Mouse (Mus musculus) neural tube, embryonic 10.5 days (tissue): ENCODE results near the gene Lyve1.

Experiments
- DNase-seq: peaks from one replicate; pipeline ENCODE4 v3.0.0-alpha.2; 2017; ENCODE audit warnings: low spot score; ENCODE audit errors: extremely low spot score

Lyve1 gene

DNA sequence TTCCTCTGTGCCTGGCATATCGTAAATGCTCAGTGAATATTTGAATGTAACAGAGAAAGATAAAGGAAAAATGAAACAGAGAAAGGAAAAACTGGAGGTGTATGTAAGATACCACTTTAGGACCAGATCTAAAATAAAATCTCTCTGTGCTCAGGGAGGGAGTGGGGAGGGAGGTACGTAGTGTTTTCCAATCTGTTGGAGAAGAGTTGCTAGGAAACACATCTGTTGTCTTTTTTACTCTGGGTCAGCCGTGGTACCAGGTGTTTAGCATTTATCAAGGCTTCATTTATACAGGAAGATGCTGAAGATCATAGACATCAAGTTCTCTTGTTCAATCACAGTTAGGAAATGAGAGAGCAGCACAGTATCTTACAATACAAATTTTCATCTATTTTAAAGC lies 8.5 kb downstream of the Lyve1 start:
- no peak for DNase-seq

DNA sequence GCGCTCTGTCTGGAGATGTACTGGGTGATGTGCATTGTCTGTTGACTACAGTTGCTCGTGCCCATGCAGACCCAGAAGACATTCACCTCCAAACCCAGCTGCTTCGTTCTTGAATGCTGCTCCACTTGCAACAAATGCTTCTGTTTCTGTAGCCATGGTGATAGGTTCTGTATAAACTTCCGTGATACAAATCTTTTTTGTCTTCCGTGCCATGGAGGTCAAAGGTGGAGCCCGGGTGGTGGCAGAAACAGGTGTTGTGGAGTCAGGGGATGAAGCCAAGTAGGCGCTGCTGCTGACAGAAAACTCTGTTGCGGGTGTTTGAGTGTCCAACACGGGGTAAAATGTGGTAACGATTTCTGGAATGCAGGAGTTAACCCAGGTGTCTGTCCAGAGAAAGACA lies 9.4 kb downstream of the Lyve1 start:
- no peak for DNase-seq

DNA sequence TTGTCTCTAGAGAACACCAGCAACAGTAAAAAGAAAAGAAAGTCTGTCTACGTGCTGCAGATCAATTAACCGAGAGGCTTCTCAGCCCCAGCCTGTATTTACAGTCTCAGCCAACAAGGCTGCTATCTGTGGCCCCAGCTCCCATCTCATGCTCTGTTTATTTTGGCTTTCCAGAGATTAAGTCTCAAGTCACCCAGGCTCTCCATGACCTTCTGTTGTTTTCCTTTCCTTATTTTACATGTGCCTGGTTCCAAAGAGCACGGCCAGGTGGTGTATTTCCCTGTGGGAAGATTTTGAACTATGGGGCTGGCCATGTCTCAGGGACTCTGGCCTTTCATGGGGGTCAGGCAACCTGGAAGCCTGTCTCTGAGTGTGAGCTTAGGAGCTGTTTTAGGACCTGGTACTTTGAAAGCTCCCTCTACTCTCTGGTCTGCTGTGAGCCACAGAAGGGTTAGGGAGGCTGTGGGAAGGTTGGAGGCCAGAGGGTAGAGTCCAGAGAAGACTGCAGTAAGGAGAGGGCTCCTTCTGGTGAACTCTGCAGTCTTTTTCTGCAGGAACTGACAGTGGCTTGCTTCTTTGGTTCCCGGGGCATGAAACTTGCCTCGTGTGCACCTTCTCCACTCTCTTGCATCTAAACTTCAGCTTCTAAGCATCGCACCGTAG lies 11.4 kb downstream of the Lyve1 start:
- DNase-seq, result no peak

DNA sequence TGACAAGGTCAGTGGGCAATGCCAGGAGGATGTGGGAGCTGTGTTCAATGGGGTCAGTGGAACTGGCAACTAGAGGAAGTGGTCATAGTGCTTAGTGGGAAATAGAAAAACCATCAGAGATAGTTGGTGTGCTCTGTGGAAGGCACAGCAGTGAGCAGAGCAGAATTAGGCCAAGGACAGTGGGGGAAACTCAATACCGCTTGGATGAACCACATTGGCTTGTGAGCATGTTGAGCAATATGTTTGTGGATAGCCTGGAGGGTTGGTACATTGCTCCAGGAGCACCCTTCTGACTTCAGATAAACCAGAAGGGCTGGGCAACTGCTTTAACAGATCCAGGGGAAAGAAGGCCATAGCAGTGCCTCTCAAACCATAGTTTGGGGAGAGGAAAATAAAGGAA lies 14.7 kb downstream of the Lyve1 start:
- no peak for DNase-seq

DNA sequence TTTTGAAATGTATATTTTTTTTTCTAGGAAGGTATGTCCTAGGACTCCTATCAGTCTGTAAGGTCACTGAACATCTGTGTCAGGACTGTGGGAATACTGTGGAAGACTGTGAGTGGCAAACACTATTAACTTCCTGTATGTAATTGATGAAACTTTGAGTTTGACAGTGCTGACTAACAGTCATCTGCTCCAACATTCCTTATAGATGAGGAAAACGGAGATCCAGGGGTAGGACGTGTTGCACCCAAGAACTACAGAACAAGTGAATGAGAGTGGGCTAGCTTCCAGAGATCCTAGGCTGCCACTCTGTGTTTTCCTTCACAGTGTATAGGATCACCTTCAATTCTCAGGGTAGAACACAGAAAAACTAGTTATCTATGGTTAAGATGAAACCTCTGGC lies 15.7 kb downstream of the Lyve1 start:
- no peak for DNase-seq

DNA sequence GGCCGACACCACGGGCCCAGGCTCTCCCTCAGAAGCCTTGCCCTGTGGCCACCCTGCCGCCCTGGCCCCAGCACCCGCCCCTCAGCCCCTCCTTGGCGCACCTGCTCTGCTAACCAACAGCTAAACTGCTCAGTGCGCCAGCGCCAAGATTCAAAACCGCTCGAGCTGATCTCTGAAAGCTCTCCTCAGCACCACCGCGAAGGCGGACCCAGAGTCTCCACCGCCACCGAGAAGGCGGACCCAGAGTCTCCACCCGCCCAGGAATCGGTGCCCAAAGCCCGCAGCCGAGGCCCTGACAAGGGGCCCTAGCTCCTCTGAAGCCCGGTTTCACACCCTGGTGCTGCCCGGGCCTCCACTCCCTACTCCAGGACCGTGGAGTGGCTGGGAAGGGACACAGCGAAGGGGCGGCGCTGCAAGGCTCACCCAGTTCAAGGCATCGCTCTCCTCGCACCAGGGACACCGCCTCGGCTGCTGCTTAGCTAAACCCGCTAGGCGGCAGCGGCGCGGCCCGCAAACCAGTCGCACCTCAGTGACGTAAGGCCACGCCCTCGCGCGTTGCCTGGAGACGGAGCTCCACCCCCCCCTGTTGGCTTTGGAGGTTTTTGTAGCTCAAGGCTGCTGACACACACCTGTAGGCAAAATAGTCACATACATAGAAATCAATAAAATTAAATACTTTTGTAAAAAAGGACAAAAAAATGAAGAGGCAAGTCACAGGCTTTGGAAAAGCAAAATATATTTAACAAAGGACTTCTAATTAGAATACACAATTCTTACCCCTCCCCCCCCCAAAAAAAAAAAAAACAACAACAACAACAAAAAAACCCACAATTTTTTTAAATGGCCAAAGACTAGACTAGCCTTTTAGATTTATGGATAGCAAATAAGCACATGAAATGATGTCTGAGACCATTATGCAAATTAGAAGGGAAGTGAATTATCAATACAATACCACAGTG lies 18.8 kb downstream of the Lyve1 start, which contains the start of gene Rnf141:
Gene Rnf141, minus strand, starts transcription at position 542 of the 959 bp plus-strand sequence.
- DNase-seq, result peak; percentile 96

DNA sequence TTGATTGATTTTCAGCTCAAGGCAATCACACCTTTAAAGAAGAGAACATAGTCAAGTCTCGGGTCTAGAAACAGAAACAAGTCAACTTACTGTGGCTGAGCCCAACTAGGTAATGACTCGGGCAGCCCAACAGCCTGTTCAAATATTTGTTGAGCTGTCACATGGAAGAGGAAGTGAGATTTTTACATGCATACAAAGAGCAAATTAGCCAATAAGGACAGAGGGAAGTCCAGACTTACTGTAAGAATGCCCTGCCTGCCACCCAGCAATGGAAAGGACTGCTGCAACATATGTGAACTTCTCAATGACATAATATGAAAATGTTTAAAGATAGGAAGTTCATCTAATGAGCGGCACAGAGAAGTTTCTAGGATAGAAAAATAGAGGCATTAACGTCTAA lies 22.7 kb downstream of the Lyve1 start:
- no peak for DNase-seq

DNA sequence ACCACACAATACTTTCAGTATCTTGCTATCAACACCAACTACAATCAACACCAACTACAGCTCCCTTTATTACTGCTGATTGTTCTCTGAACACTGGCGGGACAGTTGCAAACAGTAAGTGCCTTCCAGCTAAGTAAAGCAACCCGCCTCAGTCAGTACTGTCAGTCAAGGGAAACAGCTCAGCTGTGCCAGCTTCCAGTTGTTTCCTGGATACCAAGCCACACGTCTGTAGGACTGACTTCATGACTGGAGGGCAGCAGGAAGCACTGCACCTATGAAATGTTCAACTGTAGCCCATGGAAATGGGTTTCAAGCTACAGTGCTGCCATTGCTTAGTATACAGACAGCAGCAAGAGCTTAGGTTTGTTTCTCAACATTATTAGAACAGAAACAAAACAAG lies 28.5 kb downstream of the Lyve1 start:
- DNase-seq, result no peak

DNA sequence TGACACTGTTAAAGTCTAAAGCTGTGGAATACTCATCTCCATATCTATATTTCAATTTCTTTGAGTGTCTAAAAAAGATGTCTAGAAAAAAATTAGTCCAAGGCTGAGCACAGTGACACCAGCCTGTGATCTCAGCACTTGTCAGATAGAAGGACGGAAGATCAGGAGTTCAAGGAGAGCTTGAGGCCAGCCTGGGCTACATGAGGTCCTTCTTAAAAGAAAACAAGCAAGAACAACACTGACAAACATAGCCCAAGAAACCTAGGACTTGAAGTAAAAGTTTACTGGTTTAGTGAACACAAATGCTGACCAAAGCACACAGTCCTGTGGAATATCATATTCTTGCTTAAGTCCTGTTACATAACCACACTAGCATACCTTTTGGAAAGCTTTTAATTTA lies 29.0 kb downstream of the Lyve1 start:
- no peak for DNase-seq

DNA sequence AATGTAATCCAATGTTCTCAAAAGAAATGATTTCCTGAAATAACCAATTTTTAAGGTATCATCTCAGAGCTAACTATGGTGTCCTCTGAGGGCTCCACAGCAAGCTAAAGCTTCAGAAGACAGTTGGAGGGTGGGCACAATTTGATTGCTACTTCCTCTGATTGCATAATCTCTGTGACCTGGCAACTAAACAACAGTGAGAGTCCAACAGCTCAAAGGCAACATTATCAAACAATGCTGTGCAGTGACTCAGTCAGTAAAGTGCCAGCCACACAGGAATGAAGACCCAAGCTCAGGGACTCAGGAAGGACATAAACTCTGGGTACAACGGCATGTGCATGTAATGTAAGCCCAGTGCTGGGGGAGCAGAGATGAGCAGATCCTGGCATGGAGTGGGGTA lies 30.0 kb downstream of the Lyve1 start:
- DNase-seq, result no peak

DNA sequence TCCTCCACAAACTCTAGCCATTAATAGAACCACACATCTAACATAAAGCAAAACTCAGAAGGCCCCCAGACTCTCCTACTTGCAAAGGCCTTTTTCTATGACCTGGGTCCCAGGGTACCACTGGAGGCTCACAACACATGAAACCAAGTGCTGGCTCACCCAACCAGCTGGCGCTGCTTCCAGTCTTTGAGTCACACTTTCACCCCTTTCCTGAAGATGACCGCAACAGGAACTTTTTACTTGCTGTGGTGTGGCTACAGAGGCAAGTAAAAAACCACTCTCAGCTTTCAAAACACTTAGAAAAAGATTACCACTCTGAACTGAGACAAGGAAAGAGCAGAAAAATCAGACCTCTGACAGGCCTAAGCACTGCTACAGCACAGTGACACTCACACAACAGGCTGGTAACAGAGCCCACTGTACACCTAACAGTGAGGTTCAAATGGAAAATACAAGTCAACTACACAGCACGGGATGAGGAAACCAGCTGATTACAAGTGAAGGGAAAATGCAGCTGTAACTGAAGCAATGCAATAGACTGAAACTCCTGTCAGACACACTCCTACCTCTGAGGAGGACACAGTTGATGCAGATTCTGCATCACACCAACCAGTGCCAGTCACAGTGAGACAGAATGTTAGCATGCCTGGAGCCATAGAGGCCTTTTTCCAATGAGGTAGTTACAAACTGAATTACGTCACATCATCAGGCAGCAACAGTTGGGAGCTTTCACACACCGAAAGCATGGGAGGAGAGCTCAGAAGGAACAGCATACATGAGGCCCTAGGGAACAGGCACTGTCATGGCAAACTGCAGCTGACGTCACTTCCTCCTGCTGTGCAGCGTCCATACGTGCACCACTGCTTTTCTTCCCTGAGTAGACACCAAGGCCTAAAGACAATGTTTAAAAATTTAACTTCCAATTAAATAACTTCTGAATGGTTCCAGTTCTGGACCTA lies 38.8 kb downstream of the Lyve1 start:
- DNase-seq, result no peak

DNA sequence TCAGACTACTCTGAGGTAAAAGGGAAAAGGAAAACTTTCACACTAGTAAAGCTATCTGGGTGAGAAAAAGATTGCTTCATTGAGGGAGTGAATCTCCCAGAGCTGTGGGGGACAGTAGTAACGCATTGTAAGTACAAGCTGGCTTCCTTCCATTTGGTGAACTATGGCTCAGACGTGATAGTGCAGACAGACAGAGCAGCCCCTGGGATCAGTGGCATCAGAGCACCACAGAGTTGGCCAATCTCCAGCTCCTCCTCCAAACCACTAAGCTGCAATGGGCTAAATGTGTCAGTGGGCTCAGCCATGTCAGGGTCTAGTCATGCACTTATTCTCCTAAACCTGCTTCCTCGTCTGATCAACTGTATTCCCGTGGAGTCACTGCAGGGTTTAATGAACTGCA lies 39.4 kb downstream of the Lyve1 start:
- no peak for DNase-seq

DNA sequence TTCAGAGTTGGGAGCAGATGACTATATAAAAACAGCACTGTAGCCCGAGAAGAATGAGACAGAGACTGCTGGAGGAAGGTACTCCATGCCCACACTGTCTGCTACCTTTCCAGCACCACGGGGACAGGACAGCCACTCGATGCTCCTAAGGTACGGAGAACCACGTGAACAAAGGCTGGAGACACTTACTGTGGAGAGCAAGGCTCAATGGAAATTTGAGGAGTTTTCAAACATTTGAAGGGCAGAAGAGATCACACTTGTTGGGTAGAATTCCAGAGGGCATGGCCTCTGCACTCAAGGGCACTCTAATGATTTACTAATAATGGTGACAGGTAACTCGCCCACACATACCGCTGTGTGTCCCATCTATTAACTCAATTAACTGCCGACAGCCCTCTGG lies 40.0 kb downstream of the Lyve1 start:
- DNase-seq, result no peak

DNA sequence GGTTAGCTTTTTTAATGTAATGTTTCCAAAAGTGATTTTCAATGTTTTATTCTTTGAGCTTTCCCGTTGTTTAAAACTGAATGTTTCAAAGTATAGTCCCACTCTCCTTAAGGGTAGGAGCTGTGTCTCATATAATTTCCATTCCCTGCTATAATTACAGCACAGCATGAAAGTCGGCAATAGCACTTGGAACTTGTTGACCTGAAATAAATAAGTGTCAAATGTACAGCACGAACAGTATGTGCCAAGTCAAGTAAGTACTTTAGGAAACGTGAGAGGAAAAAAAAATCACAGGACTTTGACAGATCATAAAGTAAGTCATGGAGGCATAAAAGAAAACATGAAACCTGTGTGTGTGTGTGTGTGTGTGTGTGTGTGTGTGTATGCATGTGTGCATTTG lies 41.0 kb downstream of the Lyve1 start:
- DNase-seq, result no peak

DNA sequence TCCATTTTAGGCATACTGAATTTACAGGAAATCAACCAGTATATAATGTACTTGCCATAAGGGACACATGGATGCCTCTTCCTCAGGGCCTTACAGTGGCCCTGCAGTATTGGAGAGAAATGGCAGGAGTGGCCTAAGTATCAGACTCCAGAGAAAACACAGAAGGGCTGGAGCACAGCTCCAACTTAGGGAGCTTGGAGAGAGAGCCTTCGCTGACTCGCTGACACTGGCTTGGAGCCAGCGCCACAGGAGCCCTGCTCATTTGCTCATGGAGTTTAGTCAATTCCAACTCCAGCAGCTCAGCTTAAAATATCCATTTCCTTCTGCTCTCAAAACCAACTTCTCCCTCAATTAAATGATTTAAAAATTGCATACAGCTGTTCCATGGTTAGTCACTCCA lies 41.4 kb downstream of the Lyve1 start:
- no peak for DNase-seq

DNA sequence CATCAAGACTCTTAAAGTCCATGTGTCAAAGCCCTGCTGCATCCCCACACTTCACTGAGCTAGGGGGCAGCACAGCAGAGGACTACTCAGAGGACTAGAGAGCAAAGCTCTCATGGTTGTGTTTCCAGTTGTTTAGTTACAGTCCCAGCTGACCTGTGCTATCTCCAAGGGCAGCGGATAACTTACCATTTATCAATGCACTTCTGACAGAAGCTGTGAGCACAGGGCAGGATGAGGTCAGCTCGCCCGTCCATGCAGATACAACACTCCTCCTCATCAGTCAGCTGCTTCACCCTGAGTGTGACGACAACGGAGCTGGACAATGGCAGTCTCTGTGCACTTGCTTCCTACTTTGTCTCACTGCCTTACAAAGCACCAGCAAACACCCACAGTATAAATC lies 42.0 kb downstream of the Lyve1 start:
- no peak for DNase-seq

DNA sequence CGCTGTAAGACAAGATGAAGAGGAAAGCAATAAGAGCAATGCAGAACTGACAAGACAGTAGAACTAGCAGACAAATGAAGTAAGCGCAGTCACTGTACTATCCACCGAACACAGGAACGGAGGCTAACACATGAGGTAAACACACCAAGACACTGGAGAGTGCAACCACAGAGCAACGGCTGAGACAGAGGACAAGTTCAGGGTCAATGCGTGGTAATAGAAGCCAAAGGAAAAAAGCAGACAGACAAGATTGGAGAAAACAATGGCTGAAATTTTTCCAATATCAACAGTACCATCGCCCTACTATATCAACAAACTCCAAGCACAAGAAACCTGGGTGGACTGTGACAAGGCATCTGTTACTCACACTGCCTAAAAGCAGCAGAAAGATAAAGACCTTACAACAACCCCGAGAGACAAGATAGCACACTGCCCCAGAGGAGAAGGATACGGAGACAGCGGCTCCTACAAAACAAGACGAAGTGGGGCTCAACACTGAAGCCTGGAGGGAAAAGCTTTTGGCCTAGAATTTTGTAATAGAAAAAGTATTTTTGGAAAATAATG lies 44.2 kb downstream of the Lyve1 start:
- DNase-seq, result no peak

DNA sequence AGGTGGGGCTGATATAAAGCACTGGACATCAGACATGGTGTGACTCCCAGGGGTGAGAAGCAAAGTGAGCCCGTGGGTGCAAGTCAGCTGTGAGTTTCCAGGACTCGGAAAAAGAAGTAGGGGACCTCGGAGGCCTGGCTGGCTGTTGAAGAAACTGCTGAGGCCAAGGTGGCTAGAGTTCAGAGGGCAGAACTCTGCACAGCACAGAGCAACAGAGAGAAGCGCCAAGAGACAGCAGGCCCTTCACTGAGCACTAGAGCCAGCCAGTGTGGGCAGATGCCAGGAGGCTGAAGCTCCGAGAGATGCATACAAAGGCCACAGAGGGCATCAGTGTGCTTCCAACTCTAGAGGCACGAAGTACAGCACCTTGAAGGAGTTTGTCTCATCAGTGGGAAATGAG lies 44.8 kb downstream of the Lyve1 start:
- no peak for DNase-seq

DNA sequence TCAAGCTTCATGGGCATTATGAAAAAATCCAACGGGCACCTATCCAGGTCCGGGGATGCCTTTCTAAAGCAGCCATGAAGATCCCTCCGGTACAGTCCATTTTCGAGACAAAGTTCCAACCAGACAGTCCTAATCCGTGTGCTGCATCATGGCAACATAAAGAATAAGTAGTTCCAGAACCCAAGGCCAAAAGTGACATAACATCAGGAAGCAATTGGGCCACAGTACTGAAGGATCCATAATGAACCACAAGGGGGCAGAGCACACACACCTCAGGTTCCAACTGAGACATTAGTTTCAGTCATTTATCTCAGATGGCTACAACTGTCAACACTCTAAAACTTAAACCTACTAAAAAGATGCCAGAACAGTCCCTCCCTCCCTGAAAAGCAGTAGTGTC lies 47.0 kb downstream of the Lyve1 start:
- DNase-seq, result no peak

DNA sequence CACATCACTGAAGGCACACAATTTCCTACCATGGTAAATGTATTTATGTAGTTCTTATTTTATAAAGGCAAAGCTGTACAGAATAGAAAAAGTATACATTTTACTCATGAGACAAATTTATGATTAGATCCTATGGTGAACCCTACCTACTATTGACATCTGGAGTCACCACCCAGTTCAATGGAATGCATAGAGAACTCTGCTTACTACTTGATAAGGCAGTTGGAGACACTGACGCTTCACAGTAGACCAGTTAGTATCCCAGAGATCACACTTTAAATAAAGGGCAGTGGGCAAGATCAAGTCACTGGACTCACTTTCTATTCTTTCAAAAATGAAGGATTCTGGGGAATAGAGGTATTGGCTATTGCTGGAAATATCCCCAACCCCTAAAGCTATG lies 49.1 kb downstream of the Lyve1 start:
- DNase-seq, result no peak

DNA sequence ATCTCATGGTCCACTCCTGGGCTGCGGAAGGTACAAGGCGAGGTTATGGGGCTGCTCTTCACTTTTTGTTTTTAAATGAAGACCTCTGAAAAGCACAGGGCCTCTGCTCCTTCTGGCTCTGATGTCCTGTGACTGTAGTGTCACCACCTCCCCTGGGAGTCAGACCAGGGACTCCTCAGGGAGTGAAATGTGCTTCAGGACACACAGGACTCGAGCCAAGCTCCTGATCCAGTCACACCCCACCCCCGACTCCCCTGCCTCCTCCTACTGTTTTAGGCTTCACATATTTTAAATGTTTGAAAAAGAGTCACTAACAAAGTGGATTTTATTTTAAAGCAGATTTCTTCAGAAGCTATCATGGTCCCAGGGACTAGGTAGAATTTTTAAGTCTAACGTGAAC lies 51.5 kb downstream of the Lyve1 start:
- no peak for DNase-seq
